Mouse (Mus musculus) urinary bladder, postnatal 25 days (tissue): ENCODE measurements around the gene Ppif.
A peak's percentile ranks its signal among the peaks of the same experiment; 100 is the strongest.

ENCODE experiments used
- DNase-seq: peaks from one replicate; pipeline ENCODE4 v3.0.0; 2022; ENCODE audit warnings: low spot score

The Ppif gene

DNA sequence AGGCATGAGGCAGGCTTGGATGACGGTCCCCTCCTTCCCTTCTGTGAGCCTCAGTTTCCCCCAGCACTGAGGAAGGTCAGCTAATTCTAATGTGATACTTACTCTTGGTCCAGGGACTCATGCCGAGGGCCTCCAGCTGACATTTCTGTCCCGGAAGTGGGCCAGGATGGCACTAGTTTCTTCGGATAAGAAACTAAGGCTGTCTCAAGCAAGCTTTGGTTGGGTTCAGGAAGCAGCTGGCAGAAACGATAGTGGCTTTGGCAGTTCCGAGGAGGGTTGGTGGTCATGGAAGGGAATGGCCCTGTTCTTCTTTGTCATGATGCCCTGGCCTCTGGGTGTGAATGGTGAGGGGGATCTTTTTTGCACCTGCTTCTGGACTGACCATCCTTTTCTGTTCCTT lies 1.1 kb downstream of the Ppif start:
- DNase-seq = no peak

- DNase-seq = no peak
Measured at GRCm38 (mm10) chr14:25696356-25696755, 2.4 kb downstream of the Ppif start.

GRCm38 (mm10) chr14:25701986-25702385 lies 8.0 kb downstream of the Ppif start:
- no peak for DNase-seq

- peak; percentile 23 for DNase-seq
Measured at GRCm38 (mm10) chr14:25707691-25708181, 13.8 kb downstream of the Ppif start.

GRCm38 (mm10) chr14:25708451-25708850 lies 14.5 kb downstream of the Ppif start:
- DNase-seq = peak; percentile 33

DNA sequence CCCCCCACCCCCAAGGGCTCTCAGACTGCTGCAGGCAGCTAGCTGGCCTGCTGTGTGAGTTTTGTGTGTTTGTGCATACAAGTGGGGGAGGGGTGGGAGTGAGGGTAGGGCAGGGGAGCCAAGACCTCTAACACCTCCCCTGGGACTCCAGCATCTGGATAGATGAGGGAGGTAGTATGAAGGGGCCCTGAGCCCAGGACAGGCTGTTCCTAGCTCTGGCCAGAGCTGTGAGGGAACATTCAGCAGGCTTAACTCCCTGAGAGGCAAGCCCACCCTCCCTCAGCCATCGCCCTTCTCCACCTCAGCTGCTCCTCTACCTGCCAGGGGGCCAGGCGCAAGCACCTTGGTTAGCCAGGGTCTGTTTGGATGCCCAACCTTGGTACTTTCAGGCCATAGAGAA lies 15.0 kb downstream of the Ppif start:
- DNase-seq = no peak

DNA sequence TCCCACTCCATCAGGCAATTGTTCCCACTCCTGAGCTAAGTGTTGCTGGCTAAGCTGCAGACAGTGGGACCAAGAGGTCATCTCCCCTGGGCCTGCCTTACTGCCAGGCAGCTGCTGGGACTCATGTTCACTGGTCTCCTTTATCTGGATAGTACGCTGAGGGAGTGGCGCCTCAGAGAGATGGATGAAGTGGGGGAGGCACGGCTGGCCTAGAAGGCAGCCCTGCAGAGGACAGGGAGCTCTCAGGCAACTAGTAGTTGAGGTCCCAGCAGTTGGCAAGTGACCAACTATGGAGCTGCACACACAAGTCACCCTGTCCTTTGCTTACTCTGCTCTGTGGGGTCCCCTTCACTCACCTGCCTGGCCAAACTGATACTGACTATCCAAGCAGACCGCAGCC lies 16.1 kb downstream of the Ppif start:
- no peak for DNase-seq

DNA sequence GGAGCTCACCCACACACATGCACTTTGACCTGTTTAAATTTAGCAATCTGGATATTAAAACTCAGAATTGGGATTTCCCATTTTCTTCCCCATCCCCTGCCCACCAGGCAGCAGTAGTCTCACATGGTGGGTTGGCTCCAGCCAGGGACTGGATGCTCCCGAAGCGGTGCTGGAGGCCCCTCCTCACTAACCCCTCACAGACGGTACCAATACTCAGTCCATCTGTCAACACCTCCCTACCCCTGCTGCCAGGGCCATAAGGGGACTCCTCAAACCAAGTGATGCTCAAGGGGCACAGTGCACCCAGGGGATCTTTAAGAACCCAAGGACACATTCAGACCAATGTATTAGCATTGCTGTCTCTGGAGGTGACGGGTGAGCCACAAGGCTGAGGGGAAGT lies 16.7 kb downstream of the Ppif start:
- no peak for DNase-seq

DNA sequence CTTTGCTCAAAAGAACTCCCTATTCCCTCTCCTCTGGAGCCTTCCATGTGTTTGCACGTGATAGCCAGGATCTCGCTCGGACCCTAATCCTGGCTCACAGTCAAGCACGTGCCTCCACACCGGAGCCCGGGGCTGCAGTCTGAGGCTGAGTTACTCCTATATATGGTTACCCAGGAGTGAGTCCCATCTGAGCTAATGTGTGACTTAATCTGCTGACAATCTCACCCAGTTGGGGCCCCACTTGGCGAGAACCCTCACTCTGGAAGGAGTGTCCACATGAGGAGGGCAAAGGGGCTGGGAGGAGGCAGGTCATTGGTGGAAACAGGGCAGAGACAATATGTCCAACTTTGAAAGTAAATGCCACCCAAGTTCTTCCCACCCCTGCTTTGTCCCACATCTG lies 17.2 kb downstream of the Ppif start:
- no peak for DNase-seq

GRCm38 (mm10) chr14:25711602-25712001 lies 17.6 kb downstream of the Ppif start:
- no peak for DNase-seq

GRCm38 (mm10) chr14:25713443-25713842 lies 19.5 kb downstream of the Ppif start:
- no peak for DNase-seq

GRCm38 (mm10) chr14:25716528-25716927 lies 22.6 kb downstream of the Ppif start:
- no peak for DNase-seq

DNA sequence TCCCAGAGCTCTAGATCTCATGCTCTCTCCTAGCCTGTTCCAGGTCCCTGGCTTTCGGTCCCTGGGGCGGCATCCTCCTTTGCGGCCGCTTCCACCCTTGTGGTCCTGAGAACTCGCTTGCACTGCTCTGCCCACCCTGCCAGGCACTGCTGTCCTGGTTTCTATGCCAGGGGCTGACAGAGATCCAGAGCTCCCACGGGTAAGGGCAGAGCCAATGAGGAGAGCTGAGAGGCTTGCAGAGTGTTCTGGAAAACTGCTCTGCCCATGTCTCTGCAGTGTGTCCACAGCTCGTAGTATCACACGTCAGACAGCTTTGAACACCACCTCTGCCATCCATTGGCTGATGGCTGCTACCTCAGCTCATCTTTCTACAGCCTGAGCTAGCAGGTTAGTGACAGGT lies 23.8 kb downstream of the Ppif start:
- DNase-seq = no peak

DNA sequence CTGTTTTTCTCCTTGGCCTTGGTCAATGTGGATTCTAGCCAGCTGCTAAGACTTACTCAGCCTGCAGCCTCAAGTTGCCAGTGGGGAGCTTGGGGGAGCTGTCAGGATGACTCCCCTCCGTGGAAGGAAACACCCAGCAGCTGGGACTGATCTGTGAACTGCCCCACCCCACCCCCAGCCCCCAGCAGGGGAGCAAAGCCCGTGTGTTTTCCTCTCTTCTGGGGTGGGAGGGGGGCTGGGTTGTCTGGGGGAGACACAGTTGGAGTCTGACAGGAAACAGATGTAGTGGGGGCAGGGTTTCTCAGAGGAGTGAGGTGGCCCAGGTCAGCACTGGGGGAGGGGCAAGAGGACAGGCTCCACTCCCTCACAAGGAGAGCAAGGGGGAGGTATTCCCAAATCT lies 24.5 kb downstream of the Ppif start:
- DNase-seq = no peak

GRCm38 (mm10) chr14:25719371-25719770 lies 25.4 kb downstream of the Ppif start:
- DNase-seq = no peak

DNA sequence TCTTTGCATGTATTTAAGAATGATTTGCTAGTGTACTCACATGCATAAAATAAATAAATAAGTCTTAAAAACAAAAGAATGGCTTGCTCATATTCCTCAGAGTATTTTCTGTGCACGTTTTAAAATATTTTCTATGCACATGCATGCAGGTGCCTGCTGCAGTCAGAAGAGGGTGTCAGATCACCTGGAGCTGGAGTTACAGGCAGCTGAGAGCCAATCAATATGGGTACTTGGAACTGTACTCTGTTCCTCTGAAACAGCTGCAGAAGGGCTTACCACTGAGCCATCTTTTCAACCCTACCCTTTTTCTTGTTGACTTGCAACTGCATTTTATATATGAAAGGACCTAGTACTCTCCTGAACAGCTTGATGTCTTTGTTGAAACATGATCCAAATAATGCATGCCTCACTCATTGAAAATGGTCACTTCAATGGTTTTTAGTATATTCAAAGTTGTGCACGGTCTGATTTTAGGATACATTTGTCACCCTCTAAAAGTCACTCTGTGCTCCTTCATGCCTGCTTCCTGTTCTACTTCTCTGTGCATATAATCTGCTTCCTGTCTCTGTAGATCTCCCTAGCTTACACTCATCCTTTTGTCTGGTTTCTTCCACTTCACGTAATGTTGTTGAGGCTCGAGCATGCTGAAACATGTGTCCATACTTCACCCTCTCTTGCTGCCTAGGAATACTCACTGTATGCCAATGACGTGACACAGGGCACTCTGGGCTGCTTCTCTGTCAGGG lies 27.2 kb downstream of the Ppif start:
- no peak for DNase-seq

DNA sequence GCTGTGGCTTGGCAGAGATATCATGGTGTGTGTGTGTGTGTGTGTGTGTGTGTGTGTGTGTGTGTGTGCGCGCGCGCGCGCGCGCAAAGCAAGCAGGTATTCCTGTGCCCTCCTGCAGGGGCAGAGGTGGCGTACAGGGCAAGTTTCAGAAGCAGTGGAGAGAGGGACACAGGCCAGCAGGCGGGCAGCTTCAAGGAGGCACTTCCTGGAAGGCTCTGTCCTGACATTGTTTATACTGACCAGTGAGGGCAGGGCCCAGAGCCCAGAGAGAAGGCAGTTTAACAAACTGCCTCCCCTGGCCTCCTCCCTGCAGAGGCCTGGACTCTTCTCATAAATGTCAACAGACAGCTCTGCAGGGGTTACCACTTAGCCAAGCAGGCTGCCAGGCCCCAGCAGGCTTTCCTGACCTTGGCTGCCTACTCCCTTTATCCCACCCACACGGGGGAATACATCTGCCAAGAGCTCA lies 31.1 kb downstream of the Ppif start:
- DNase-seq = no peak

DNA sequence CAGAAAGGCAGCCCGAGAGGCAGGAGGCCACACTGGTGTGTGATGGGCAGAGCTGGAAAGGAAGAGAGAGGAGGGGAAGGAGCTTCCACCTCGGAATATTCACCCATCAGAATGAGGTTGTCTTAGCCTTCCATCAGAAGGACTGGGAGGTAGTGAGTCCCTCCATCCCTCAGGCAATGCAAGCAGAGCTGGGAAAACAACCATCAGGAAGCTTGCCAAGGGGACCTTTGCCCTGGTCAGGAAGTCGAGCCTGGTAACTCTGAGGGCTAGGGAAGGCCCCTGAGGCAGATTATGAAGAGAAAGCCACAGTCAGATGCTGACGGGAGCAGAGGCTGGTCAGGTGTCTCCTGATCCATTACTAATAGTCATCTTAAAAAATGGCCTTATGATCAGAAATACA lies 31.7 kb downstream of the Ppif start:
- no peak for DNase-seq

DNA sequence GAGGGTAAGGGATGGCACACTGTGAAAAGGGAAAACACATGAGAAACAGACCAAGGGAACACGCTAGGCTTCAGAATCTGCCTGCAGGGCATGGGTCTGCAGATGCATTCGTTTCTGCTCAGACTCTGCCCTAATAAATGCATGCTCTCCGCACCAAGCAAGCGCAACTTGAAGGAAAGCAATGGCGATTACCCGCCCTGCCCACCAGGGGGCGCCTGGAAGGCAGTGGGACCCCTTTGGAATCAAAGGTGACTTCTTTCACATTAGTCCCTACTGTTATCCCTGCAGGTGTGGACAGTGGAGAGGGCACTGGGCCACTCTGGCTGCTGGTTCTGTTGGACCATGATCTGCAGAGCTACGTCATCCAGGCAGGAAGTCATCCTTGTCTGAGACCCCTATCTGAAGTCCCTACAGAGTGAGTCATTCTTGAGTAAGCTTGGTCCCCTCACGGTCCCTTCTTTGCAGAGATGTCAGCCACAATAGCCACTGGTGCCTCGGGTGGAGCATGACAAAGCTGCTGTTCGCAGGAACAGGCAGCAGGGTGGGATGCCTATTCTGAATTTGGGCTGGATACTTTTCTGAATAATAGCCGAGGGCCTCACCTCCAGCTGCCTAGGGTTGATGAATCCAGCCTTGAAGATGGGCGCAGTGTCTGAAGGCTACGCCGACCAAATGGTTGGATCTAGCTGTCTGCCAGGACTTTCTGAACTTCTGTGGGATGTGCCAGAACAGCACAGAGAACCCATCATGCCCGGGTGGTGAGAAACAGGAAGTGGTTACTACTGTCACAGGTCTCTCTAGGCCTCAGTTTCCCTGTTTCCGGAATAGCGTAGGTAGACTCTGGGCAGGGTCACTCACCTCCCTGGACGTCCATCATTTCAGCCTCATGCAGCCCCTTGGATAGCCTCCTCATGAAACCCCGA lies 32.5 kb downstream of the Ppif start:
- DNase-seq = no peak

GRCm38 (mm10) chr14:25727149-25727510 lies 33.2 kb downstream of the Ppif start:
- DNase-seq = no peak

DNA sequence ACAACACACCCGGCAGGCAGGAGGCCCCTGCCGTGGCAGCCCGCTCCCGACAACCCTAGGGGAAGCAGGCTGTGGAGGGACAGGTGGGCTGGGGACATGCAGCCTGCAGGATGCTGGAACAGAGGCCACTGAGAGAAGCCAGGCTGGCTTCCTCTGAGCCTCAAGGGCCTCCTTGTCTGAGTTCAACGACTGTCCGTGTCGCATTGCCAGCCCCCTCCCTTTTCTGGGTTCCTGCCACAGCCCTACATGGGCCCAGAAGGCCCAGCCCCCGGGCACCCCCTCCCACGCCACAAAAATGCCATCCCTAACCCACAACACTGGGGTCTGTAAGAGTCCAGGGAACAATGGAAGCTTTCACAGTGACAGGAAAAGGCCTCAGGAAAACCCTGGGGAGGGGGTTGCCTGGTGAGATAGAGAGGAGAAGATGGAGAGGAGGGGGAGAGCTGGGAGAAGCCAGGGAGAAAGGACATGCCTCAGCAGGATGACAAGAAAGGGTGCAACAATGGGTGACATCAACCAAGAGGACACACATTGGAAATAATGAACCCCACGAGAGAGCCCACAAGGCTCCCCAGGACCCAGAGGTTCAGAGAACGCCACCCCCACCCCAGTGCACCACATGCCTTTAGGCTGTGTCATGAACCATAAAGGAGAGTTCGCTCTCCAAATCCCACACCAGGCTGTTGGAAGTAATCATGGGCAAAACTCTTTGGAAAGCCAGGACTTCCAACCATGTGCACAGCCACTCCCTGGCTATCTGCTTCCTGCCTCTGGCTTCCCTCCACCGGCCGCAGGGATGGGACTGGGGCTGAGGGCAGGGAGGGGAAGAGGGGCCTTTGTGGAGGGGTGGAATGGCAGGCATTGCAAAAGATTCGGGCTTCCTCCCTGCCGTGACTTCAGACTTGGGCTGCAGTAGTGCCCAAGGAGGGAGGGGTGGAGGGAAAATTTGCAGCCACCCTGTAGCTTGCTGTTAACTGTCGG lies 41.1 kb downstream of the Ppif start:
- no peak for DNase-seq

- no peak for DNase-seq
Measured at GRCm38 (mm10) chr14:25736140-25736539, 42.2 kb downstream of the Ppif start.
